Mouse (Mus musculus) spleen, postnatal 0 days (tissue): ENCODE results near the gene Smtnl1. TPM values are rescaled to one million over a fixed set of nuclear protein-coding genes. Genes with fewer than 3 reads are reported as not detected.

Source experiments
- polyA plus RNA-seq: library from polyadenylated mRNA; unstranded; fragments of >200 nt; fragmentation: Nextera tagmentation; extraction: Ambion mirVana; gene quantifications from 2 replicates; pipeline ENCODE4 v1.2.1, GENCODE M21; 2015

The Smtnl1 gene
- 0.11 and 0.15 TPM in 2 replicates for polyA plus RNA-seq

DNA sequence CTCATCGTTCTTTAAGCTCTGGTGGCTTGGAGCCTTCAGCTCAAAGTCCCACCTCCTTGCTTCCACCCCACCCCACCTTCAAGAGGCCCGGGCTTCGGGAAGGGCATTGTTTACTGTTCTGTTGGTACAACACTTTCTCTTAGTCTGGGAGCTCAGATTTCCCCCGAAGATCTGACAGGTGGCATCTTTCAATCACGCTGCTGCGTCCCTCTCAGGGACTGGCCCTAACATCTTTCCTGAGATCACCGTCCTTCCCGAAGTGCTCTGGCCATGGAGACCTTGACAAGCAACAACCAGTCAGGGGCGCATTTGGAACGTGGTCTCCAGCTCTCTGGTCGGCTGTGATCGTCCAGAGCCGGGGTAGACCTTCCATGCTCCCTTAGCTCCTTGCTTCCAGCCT is at the start of gene Smtnl1:
Gene Smtnl1 (minus strand): TSS at position 101 of the 400 bp plus-strand sequence.

DNA sequence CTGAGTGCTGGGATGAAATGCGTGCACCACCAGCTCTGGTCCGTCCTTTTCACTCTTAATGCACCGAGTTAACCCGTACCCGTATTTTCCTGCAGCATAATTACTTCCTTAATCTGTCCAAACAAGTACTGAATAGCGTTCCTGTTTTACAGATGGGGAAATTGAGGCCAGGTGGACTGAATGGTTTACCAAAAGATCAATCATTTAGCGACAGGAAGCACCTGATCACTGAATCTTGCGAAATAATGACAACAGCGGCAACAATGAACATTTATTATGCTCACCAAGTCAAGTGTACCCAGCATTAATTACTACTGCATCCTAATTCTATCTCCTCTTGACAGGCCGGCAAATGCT is 16.1 kb upstream of the Smtnl1 start, which contains the start of gene Slc43a1:
Gene Slc43a1 (plus strand): TSS at position 258 of the 357 bp plus-strand sequence.

DNA sequence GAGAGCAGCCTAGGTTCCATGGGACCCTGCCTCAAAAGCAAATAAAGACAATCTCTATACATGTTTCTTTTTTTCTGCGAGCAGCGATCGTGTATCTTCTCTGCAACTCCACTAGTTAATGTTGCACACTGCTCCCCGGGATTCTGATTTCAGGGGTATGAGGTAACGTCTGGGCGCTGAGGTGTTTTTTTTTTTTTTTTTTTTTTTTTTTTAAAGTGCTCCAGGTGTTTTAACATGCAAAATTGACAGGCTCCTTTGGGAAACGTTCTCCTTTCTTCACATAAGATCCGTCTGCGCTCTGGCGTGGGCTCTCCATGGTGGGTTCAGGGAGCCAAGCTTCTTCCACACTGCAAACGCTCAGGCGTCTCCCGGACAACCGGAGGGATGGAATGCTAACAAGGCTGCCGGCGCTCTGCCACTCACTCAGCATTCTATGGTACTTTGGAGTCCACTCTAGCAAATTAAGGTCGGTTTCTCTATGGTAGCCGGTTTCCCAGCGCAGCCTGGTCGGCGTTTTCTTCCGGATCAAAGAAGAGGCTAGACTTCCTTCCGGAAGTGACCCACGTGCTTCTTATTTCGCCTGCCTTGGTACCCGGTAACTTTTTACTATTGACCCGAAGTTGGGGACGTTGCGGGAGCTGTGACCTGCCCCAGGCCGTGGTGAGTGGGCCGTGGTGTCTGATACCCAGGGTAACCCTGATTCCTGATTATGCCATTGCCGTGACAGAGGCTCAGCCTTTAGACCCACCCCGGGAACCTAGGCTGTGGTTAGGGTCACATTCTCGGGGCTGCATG is 4.2 kb upstream of the Smtnl1 start, which contains the start of gene Timm10:
Gene Timm10 (plus strand): TSS at position 510 of the 795 bp plus-strand sequence.

DNA sequence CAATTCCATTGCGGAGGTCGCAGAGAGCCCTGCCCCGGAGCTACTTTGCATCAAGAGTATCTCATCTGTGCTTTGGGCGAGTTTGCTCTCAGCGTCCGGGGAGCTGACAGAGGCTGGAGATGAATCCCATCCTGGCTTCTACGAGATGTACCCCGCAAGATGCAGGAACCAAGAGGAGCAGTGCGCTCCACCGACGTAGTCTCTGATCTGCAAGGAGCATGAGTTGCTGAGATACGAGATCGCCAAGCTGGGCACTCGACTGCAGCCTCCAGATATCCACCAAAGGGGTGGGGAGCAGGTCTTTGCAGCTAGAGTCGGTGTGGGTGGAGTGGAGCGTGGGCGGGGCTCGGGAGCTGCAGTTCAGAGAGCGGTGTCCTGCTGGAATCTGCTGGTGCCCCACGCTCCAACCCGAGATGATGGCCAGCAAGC is 23.9 kb downstream of the Smtnl1 start, which contains the start of gene Ube2l6:
Gene Ube2l6 (plus strand): TSS at position 336 of the 429 bp plus-strand sequence.

DNA sequence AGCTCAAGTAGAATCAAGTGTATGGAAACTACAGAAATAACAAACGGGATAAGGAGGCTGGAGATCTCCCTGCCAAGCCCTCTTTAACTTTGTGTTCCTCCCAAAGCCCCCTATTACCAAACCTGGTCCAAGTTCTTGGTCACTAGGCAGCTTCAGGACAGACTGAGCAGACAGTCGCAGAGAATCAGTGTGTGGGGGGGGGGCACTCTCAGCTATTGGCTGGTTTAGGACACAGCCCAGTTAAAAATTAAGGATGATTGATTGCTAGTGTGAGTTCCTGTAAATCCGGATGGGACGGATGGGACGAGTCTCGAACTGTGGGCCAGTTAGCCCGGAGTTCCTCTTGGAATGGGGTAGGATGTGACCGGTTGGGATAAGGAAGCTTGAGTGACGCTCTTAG is 47.2 kb downstream of the Smtnl1 start, which contains the start of gene Serping1:
Gene Serping1 (minus strand): TSS at position 204 of the 400 bp plus-strand sequence.

Other genes with a start within 250 kb of the Smtnl1 start
- gene Ctnnd1, start 171.9 kb downstream of the Smtnl1 start, polyA plus RNA-seq: 9.4 and 12.7 TPM in 2 replicates
- 0.04 and 0.06 TPM in 2 replicates for gene Btbd18, start 163.6 kb downstream of the Smtnl1 start, polyA plus RNA-seq
- 167 and 177 TPM in 2 replicates for gene Selenoh, start 151.9 kb downstream of the Smtnl1 start, polyA plus RNA-seq
- not detected in 2 replicates for gene Gm28635, start 144.6 kb downstream of the Smtnl1 start, polyA plus RNA-seq
- 20.1 and 22.6 TPM in 2 replicates for gene Med19, start 144.2 kb downstream of the Smtnl1 start, polyA plus RNA-seq
- 47.0 and 48.6 TPM in 2 replicates for gene Tmx2, start 143.5 kb downstream of the Smtnl1 start, polyA plus RNA-seq
- 14.4 and 16.0 TPM in 2 replicates for gene Zdhhc5, start 107.5 kb downstream of the Smtnl1 start, polyA plus RNA-seq
- gene Clp1, start 95.3 kb downstream of the Smtnl1 start, polyA plus RNA-seq: 44.8 and 53.2 TPM in 2 replicates
- 43.9 and 44.8 TPM in 2 replicates for gene Ypel4, start 88.6 kb downstream of the Smtnl1 start, polyA plus RNA-seq
- 3.4 and 3.5 TPM in 2 replicates for gene Gm19426, start 79.0 kb downstream of the Smtnl1 start, polyA plus RNA-seq
- gene Serping1, start 47.2 kb downstream of the Smtnl1 start, polyA plus RNA-seq: 57.2 and 70.1 TPM in 2 replicates
- gene Ube2l6, start 23.8 kb downstream of the Smtnl1 start, polyA plus RNA-seq: 407 and 411 TPM in 2 replicates
- 48.2 and 52.4 TPM in 2 replicates for gene Timm10, start 4.3 kb upstream of the Smtnl1 start, polyA plus RNA-seq
- 117 and 135 TPM in 2 replicates for gene Slc43a1, start 16.2 kb upstream of the Smtnl1 start, polyA plus RNA-seq
- gene Rtn4rl2, start 64.1 kb upstream of the Smtnl1 start, polyA plus RNA-seq: 0.16 and 0.49 TPM in 2 replicates
- 107 and 119 TPM in 2 replicates for gene Slc43a3, start 113.9 kb upstream of the Smtnl1 start, polyA plus RNA-seq
- 9.3 and 11.5 TPM in 2 replicates for gene Prg2, start 157.8 kb upstream of the Smtnl1 start, polyA plus RNA-seq
- 1.6 and 3.1 TPM in 2 replicates for gene Prg3, start 165.6 kb upstream of the Smtnl1 start, polyA plus RNA-seq
- gene Ssrp1, start 214.6 kb upstream of the Smtnl1 start, polyA plus RNA-seq: 167 and 180 TPM in 2 replicates
- 0.32 and 0.45 TPM in 2 replicates for gene P2rx3, start 214.8 kb upstream of the Smtnl1 start, polyA plus RNA-seq
- 6.3 and 8.5 TPM in 2 replicates for gene Tnks1bp1, start 225.4 kb upstream of the Smtnl1 start, polyA plus RNA-seq